Mouse (Mus musculus): ENCODE data around the gene Gm49320. TPM values are rescaled to one million over a fixed set of nuclear protein-coding genes. Genes with fewer than 3 reads are reported as not detected.

Gene Gm49320
- polyA plus RNA-seq, 1 experiment from 2014 or later, result not detected

GRCm38 (mm10) chr8:4211097-4211496 lies 27.6 kb upstream of the Gm49320 start:
- Histone ChIP-seq H3K4me3 (no peak overlapping the region), H3K4me2 (no peak overlapping the region), H3K4me1 (replicated peaks) (peaks cover 33% of the 10 kb centered on the region), H3K27ac (ENCODE audit: poor library complexity, severe bottlenecking) (no peak overlapping the region), H3K9me3 (replicated peaks) (peaks cover 5% of the 10 kb centered on the region; the same call in 1 of the 2 replicates), H3K36me3 (no peaks in the 10 kb centered on the region), H3K27me3 (replicated peaks) (peaks cover 77% of the 10 kb centered on the region), H3K9ac (no peak overlapping the region)
- ATAC-seq (ENCODE audit: insufficient number of reproducible peaks, low FRiP score), result no peak
- WGBS, result 72% methylated on average over 6 of the region's 6 CpGs

- no peak overlapping the region for H3K27ac ChIP-seq (ENCODE audit: poor library complexity, severe bottlenecking)
- under 1% methylated on average over 25 of the region's 25 CpGs for WGBS
- peak overlapping the region; percentile 46; the same call in 1 of the 2 replicates for H3K9ac ChIP-seq
- H3K27me3 ChIP-seq (replicated peaks), result peaks cover 77% of the 10 kb centered on the region
- peaks cover 37% of the 10 kb centered on the region for H3K4me1 ChIP-seq (replicated peaks)
- peak overlapping the region; percentile 80 for H3K4me2 ChIP-seq
- ATAC-seq (ENCODE audit: insufficient number of reproducible peaks, low FRiP score), result peak; percentile 24
- H3K4me3 ChIP-seq, result peak overlapping the region; percentile 42
- H3K36me3 ChIP-seq, result no peaks in the 10 kb centered on the region
- peaks cover 5% of the 10 kb centered on the region; the same call in 1 of the 2 replicates for H3K9me3 ChIP-seq (replicated peaks)
Observed at GRCm38 (mm10) chr8:4212809-4213209, 25.9 kb upstream of the Gm49320 start.

GRCm38 (mm10) chr8:4213210-4214005 lies 25.3 kb upstream of the Gm49320 start:
- Histone ChIP-seq H3K27me3 (replicated peaks) (peaks cover 77% of the 10 kb centered on the region), H3K4me2 (peak overlapping the region; percentile 80), H3K4me1 (replicated peaks) (peaks cover 37% of the 10 kb centered on the region), H3K36me3 (no peaks in the 10 kb centered on the region), H3K4me3 (peak overlapping the region; percentile 42), H3K9ac (peak overlapping the region; percentile 46; the same call in 1 of the 2 replicates), H3K27ac (ENCODE audit: poor library complexity, severe bottlenecking) (no peak overlapping the region), H3K9me3 (replicated peaks) (peaks cover 5% of the 10 kb centered on the region; the same call in 1 of the 2 replicates)
- 4% methylated on average over 18 of the region's 18 CpGs for whole genome bisulfite sequencing
- ATAC-seq (ENCODE audit: insufficient number of reproducible peaks, low FRiP score), result peak; percentile 60

- H3K4me3 ChIP-seq, result peak overlapping the region; percentile 42
- H3K27me3 ChIP-seq (replicated peaks), result peaks cover 81% of the 10 kb centered on the region
- H3K9ac ChIP-seq, result 0 out of 2 replicates have a peak overlapping the region, but pooled peaks have one; percentile 16
- H3K4me2 ChIP-seq, result peak overlapping the region; percentile 80
- ATAC-seq (ENCODE audit: insufficient number of reproducible peaks, low FRiP score), result peak; percentile 60
- H3K4me1 ChIP-seq (replicated peaks), result peaks cover 37% of the 10 kb centered on the region
- H3K36me3 ChIP-seq, result no peaks in the 10 kb centered on the region
- 4% methylated on average over 33 of the region's 33 CpGs for WGBS
- H3K27ac ChIP-seq (ENCODE audit: poor library complexity, severe bottlenecking), result no peak overlapping the region
- peaks cover 4% of the 10 kb centered on the region; the same call in 1 of the 2 replicates for H3K9me3 ChIP-seq (replicated peaks)
Observed at GRCm38 (mm10) chr8:4214006-4214980, 24.4 kb upstream of the Gm49320 start.

GRCm38 (mm10) chr8:4216296-4216695 lies 22.4 kb upstream of the Gm49320 start:
- H3K27ac ChIP-seq (ENCODE audit: poor library complexity, severe bottlenecking), result no peak overlapping the region
- peak overlapping the region; percentile 56 for H3K4me3 ChIP-seq
- peak overlapping the region; percentile 63; the same call in 1 of the 2 replicates for H3K9ac ChIP-seq
- no peaks in the 10 kb centered on the region for H3K9me3 ChIP-seq (replicated peaks)
- peaks cover 37% of the 10 kb centered on the region for H3K4me1 ChIP-seq (replicated peaks)
- ATAC-seq (ENCODE audit: insufficient number of reproducible peaks, low FRiP score), result no peak
- H3K4me2 ChIP-seq, result peak overlapping the region; percentile 95
- 8% methylated on average over 18 of the region's 18 CpGs for WGBS
- no peaks in the 10 kb centered on the region for H3K36me3 ChIP-seq
- peaks cover 88% of the 10 kb centered on the region for H3K27me3 ChIP-seq (replicated peaks)

GRCm38 (mm10) chr8:4216791-4217621 lies 21.7 kb upstream of the Gm49320 start, which contains the start of gene Prr36:
Gene Prr36 (minus strand): TSS chr8:4217459.
- whole genome bisulfite sequencing, result 1% methylated on average over 44 of the region's 44 CpGs
- Histone ChIP-seq H3K4me2 (peak within 1 kb of the TSS; percentile 95), H3K36me3 (no peaks in the 10 kb centered on the region), H3K27me3 (replicated peaks) (peaks cover 87% of the 10 kb centered on the region), H3K9ac (peak within 1 kb of the TSS; percentile 63), H3K4me1 (replicated peaks) (peaks cover 37% of the 10 kb centered on the region), H3K4me3 (peak within 1 kb of the TSS; percentile 56), H3K9me3 (replicated peaks) (no peaks in the 10 kb centered on the region), H3K27ac (ENCODE audit: poor library complexity, severe bottlenecking) (no peak within 1 kb of the TSS)
- ATAC-seq (ENCODE audit: insufficient number of reproducible peaks, low FRiP score), result peak; percentile 52; the same call in 1 of the 2 replicates

GRCm38 (mm10) chr8:4219617-4220016 lies 19.0 kb upstream of the Gm49320 start:
- no peak for ATAC-seq (ENCODE audit: insufficient number of reproducible peaks, low FRiP score)
- Histone ChIP-seq H3K27me3 (replicated peaks) (peaks cover 76% of the 10 kb centered on the region), H3K36me3 (no peaks in the 10 kb centered on the region), H3K9ac (no peak overlapping the region), H3K4me2 (no peak overlapping the region), H3K9me3 (replicated peaks) (no peaks in the 10 kb centered on the region), H3K4me1 (replicated peaks) (peaks cover 17% of the 10 kb centered on the region; the same call in 1 of the 2 replicates), H3K27ac (ENCODE audit: poor library complexity, severe bottlenecking) (no peak overlapping the region), H3K4me3 (no peak overlapping the region)
- 83% methylated on average over 3 of the region's 3 CpGs for WGBS

GRCm38 (mm10) chr8:4222059-4222458 lies 16.6 kb upstream of the Gm49320 start:
- no peak overlapping the region for H3K9ac ChIP-seq
- H3K27ac ChIP-seq (ENCODE audit: poor library complexity, severe bottlenecking), result no peak overlapping the region
- no peak for ATAC-seq (ENCODE audit: insufficient number of reproducible peaks, low FRiP score)
- peaks cover 70% of the 10 kb centered on the region for H3K27me3 ChIP-seq (replicated peaks)
- no peak overlapping the region for H3K4me3 ChIP-seq
- no peaks in the 10 kb centered on the region for H3K36me3 ChIP-seq
- H3K4me2 ChIP-seq, result no peak overlapping the region
- no peaks in the 10 kb centered on the region for H3K9me3 ChIP-seq (replicated peaks)
- peaks cover 10% of the 10 kb centered on the region for H3K4me1 ChIP-seq (replicated peaks)

GRCm38 (mm10) chr8:4226323-4226722 lies 12.3 kb upstream of the Gm49320 start:
- WGBS, result 24% methylated on average over 4 of the region's 4 CpGs
- peaks cover 54% of the 10 kb centered on the region for H3K27me3 ChIP-seq (replicated peaks)
- H3K4me2 ChIP-seq, result peak overlapping the region; percentile 60
- 0 out of 2 replicates have a peak, but pooled peaks have one; percentile 6 for ATAC-seq (ENCODE audit: insufficient number of reproducible peaks, low FRiP score)
- H3K4me1 ChIP-seq (replicated peaks), result peaks cover 7% of the 10 kb centered on the region
- peak overlapping the region; percentile 33 for H3K4me3 ChIP-seq
- no peaks in the 10 kb centered on the region for H3K9me3 ChIP-seq (replicated peaks)
- no peak overlapping the region for H3K27ac ChIP-seq (ENCODE audit: poor library complexity, severe bottlenecking)
- H3K36me3 ChIP-seq, result no peaks in the 10 kb centered on the region
- 0 out of 2 replicates have a peak overlapping the region, but pooled peaks have one; percentile 12 for H3K9ac ChIP-seq

- Histone ChIP-seq H3K27me3 (replicated peaks) (peaks cover 52% of the 10 kb centered on the region), H3K4me3 (peak within 1 kb of the TSS; percentile 33), H3K27ac (ENCODE audit: poor library complexity, severe bottlenecking) (no peak within 1 kb of the TSS), H3K4me1 (replicated peaks) (peaks cover 7% of the 10 kb centered on the region), H3K9me3 (replicated peaks) (no peaks in the 10 kb centered on the region), H3K36me3 (no peaks in the 10 kb centered on the region), H3K9ac (0 out of 2 replicates have a peak within 1 kb of the TSS, but pooled peaks have one; percentile 12), H3K4me2 (peak within 1 kb of the TSS; percentile 60)
- ATAC-seq (ENCODE audit: insufficient number of reproducible peaks, low FRiP score), result peak; percentile 76
- WGBS, result 3% methylated on average over 33 of the region's 33 CpGs
Observed at GRCm38 (mm10) chr8:4226739-4227347, 11.8 kb upstream of the Gm49320 start, which contains the start of gene Lrrc8e. Gene Lrrc8e (plus strand): TSS chr8:4226827.
